Mouse (Mus musculus): Measurements from ENCODE around the gene 4933407L21Rik.

Gene 4933407L21Rik

DNA sequence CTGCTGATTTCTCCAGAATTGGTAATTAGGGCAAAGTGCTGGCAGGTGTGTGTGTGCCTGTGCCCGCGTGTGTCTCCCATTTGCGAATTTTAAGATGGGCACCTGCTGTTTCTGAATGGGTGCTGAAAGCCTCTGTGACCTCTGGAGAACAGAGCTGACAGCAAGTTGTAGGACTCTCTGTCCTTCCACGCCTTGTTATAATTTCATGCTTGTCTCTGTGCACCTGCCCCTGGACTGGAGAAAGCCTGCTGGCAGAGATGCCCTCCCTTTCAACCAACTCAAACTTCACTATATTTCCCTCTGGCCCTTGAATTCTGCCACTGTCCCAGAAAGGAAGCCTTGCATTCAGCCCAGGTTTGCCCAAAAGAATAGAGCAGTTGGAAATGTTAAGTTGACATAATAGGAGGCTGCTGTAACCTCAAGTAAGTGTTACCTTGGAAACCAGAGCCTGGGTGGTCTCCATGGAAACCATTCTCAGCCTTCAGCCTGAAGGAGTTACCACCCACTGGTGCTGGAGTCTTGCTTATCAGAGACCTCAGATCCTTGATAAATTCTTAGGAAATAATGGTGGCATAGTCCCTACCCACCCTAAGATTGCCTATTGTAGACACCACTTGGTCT lies 11.3 kb upstream of the 4933407L21Rik start:
- DNase-seq (ENCODE audit: low read depth, low spot score), result no peak

DNA sequence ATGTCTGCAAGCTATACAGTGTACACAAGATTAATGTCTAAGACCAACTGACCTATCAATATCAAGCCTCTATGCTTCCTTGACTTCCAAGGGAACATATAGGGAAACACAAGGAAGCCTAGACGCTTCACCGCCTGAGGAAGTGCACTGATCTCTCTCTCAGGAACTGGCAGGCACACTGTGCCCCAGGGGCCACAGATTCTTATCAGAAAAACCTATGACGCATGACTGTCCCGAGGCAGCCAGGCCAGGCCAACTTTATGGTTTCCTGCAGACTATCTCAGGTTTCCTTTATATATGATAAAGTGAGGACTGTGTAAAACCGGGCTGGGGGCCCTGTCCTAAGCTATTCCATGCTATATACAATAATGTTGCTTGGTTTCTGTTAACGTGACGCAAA lies 8.7 kb upstream of the 4933407L21Rik start:
- DNase-seq (ENCODE audit: low read depth, low spot score), result no peak

DNA sequence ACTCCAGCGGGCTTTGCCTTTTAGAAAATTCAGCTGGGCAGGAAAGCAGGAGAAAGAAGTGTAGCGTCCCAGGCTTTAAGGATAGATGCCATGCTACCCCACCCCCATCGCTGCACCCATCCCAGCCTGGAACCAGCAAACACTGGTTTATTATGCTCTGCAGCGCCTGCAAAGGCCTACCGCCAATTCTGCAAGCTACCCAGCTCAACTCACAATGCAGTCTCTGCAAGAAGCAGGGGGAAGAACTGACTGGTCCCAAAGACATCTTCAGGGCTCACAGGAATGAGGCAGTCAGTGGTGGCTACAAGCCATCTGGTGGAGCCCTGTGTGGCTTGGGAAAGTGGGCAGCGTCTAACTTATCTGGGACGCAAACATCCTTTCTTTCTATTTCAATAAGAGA lies 6.6 kb upstream of the 4933407L21Rik start:
- DNase-seq (ENCODE audit: low read depth, low spot score), result no peak

DNA sequence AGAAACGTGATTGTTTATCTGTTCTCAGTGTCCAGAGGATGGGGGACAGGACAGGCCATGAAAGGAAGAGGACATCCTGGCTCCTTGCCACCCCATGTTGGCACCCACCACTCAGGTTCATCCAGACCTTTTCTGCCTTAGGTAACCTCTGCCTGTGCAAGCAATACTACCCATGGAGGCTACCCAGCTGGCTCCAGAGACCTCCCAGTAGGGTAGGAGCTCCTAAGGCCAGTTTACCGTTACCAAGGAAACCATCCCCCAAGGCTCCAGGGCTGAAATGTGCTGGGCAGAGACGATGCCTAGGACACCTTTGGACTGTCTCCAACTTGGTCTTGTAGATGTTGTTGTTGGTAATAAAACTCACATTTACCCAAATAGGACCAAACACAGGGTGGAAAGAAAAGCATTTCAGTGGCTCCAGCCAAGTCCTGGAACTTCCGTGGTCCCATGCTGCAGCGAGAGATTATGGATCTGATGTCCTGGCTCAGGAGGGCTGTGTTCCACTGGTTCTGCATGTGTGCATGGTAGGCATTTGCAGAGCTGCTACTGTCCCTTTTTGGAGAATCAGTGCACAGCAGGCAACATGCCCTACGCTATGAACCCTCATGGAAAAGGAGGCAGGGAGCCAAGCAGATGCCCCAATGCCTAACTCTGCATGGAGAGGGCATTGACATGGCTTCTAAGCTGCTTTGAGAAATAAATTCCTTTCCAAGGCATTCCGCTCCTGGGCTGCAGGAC lies 6.0 kb upstream of the 4933407L21Rik start:
- DNase-seq (ENCODE audit: low read depth, low spot score), result no peak

DNA sequence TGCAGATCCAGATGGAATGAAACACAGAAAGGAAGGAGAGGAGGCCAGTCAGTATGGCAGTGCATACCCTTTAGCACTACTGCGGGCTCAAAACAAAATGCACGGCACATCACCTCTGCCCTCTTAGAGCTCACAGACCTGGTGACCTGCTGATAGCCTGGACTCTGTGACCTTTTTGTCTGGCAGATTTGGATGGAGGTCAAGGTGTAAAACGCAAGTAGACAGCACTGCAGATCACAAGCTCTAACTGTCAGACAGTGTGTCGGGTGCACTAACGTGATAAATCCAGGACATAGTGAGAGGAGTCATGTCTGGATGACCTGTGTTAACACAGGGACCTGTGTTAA lies 5.4 kb upstream of the 4933407L21Rik start:
- no peak for DNase-seq (ENCODE audit: low read depth, low spot score)

DNA sequence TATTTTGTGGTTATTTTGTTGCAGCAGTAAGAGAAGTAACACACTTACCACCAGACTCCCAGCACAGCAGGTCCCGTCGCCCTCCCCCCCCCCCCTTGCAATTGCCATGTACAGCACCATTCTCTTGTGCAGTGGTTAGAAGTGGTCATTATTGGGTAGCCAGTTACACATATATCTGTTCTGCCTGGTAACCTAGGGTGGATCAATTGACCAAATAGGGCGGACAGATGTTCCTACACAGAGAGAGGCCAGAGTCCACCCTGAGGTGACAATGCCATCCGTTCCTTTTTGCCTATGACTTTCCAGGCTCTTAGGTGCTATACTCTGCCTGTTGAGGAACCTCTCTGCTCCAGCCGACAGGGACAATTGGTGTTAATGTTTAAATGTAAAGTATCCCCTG lies 3.1 kb upstream of the 4933407L21Rik start:
- no peak for DNase-seq (ENCODE audit: low read depth, low spot score)

DNA sequence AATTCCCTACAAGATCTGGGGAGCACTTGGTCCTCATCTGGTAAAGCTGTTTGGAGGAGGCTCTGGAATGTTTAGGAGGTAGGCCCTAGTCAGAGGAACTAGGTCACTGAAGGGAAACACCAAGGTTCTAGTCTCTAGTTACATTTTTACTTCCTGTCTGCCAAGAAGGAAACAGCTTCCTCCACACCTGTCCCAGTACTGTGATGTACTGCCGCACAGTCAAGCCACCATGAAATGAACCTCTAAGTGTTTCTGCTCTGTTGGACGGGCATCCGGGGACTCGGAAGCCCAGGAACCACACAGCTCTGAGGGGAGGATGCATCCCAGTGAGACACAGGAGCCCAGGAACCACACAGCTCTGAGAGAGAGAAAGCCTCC lies 394 bp downstream of the 4933407L21Rik start:
- no peak for DNase-seq (ENCODE audit: low read depth, low spot score)

DNA sequence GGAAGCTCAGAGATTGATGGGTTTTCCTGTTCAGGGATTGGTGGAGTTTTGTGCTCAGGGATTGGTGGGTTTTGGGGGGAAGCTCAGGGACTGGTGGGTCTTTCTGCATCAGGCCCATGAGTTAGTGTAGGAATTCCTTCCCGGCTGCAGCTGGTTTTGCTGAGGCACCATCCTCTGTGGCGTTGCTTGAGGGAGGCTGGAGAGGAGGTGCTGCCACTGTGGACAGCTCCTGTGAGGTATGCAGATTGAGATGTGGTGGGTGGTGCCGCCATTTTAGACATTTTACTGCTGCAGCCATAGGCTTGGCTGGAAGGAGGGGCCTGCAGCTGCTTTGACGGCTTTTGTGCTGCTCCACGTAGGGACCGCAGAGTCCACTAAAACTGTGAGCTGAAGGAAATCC lies 1.1 kb downstream of the 4933407L21Rik start:
- DNase-seq (ENCODE audit: low read depth, low spot score), result no peak

DNA sequence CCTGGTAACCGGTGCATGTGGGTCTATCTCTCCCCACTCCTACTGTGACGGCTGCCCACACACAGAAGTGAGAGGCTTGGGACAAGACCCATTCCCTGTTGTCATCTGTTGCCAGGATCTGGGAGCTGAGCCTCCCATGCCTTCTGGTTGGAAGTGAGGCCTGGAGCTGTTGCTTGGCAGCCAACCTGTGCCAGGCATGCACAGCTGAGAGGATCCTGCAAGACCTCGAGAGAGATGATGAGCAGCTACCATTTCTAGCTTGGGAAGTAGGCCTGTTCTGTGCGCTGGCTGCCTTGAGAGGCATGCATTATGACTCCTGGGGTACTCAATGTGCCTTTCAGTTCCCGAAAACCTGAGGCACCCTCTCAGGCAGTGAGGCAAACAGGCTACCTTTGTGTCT lies 2.9 kb downstream of the 4933407L21Rik start:
- no peak for DNase-seq (ENCODE audit: low read depth, low spot score)

DNA sequence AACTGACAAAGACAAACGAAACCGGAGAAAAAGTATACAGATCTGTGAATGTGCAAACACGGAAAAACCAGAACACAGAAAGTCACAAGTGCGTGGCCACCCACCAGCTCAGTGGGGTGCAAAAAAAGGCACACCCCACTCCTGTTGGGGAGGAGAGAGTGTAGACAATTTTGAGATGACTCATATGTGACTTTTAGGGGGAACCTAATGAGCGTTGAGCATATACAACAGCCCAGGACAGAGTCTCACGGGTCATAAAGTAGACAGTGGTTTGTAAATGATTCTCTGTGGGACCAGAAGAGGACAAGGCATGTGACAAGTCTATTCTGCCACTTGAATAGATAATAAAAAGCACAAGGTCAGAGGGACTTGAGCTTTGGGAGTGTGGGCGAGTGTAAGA lies 4.9 kb downstream of the 4933407L21Rik start:
- no peak for DNase-seq (ENCODE audit: low read depth, low spot score)

DNA sequence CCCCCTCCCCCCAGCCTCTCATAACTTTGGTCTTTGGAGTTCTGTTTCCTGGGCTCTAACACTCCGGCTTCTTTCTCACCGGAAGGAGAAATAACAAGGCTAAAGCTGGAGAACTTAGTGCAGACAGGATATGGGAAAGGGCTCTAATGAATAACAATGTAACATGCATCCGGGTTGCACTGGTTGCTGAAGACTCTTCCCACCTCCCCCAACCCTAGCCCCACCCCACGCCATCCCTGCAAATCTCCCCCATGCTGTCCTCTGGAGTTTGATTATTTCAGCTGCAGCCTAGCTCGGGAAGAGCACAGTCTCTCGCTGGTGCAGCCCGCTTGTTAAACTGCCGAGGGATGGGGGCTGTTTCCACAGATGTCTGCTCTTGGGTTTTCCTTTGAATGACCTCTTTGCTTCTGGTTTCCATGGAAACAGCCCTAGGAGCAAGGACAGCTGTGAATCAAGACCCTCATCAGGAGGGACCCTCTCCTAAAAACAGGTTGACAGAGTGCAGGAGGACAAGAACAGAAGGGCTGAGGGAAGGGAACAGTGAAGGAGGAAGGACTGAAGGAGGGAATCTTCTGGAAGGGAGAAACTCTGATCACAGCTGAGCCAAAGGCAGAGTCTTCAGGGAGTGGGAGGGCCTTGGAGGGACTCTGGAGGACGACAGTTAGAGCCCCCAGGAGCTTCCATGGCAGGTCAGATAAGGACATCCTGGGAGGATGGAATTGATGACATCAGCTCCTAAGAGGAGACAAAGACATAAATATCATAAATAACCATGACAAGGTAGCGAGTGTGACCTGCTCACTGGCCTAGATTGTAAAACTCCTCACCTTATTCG lies 5.6 kb downstream of the 4933407L21Rik start:
- no peak for DNase-seq (ENCODE audit: low read depth, low spot score)

DNA sequence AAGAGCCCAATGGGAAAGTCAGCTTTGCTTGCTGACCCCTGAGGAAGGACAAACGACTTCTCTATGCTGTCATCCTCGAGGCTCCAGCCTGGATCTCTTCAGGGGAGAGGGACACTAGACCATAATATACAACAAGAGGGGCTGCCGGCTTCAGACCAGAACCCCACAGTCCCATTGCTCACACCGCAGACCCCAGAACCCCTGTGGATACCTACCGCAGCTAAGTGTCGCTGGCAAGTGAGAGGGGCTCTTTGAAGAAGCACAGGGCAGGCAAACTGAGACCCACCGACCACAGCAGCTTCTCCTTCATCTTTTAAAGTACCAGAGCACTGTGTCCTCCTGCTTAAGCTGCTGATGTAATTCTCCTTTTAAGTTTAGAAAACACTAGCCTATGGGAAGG lies 6.3 kb downstream of the 4933407L21Rik start:
- DNase-seq (ENCODE audit: low read depth, low spot score), result no peak

DNA sequence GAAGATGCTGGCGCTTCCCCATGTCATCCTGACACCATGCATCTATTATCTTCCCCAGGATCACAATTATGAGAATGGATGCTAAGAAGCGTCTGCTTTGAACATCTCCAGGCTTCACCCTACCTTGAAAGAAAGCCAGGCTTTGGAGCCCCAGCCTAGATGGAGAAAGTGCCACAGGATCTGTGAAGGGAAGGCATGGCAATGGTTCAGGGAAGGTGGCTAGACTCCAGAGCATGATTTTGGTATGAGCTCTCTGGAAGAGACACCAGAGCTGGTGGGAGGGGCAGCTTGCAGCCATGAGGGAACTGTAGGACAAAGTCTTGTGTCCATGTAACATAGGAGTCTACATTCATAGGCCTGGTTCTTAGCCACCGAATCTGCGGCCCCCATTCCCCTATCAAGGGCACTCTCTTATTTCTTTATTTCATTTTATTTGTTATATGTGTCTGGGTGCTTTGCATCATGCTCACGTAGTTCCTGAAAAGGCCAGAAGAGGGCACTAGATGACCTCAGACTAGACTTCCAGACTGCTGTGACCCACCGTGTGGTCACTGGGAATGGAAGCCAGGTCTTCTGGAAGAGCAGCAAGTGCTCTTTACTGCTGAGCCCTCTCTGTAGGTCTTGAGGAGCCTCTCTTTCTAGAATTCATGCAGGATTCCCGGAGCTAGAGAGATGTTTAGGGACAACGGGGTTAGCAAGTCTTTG lies 7.0 kb downstream of the 4933407L21Rik start:
- no peak for DNase-seq (ENCODE audit: low read depth, low spot score)

DNA sequence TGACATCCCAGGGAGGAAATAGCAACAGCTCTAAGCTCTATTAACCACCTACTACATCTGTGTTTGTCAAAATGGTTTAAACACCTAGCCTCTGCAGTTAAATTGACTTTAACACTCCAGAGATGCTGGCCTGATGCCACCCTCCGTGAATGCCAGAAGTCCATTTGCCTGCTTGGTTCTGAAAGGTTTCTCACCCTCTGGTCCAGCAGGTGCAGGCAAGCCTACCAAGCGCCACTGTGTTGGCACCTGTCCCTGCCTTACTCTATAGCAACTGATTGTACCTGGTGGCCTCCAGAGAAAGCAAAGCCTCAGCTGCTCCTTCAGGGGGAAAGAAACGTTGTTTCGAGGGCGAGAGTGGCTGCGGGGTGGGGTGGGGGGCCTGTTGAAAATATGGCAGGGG lies 8.0 kb downstream of the 4933407L21Rik start:
- no peak for DNase-seq (ENCODE audit: low read depth, low spot score)

DNA sequence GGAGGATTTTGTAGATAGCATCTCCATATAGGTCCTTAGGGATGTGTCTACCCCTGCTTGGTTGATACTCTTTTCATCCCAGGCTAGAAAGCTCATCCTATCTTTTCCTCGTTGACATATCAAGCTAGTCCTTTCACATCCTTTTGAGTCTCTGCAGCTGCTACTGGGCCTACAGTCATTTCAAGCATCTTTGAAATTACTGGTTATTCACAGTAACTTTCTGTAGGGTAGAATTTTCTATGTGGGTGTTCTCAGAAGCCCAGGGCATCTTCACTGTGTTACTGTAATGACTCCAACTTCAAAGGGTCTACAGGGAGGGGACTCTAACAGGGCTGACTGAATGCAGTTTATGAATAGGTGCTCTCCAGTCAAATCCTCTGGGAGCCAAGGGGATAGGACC lies 9.0 kb downstream of the 4933407L21Rik start:
- no peak for DNase-seq (ENCODE audit: low read depth, low spot score)

DNA sequence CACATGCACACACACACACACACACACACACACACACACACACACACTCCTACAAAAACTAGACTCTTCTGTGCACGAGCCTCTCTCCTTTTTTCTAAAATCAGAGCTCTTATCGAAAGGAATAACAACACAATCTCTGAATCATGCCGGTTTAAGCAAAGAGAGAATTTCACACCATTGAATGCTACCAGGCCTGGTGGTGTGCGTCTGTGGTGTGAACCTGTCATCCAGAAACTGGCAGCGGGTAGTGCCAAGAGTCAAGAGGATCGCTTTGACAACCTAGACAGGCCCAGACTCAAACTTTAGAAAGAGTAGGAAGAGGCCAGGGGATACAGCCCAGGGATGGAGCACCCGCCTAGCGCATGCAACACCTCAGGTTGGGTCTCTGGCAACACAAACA lies 14.0 kb downstream of the 4933407L21Rik start:
- DNase-seq (ENCODE audit: low read depth, low spot score), result no peak

DNA sequence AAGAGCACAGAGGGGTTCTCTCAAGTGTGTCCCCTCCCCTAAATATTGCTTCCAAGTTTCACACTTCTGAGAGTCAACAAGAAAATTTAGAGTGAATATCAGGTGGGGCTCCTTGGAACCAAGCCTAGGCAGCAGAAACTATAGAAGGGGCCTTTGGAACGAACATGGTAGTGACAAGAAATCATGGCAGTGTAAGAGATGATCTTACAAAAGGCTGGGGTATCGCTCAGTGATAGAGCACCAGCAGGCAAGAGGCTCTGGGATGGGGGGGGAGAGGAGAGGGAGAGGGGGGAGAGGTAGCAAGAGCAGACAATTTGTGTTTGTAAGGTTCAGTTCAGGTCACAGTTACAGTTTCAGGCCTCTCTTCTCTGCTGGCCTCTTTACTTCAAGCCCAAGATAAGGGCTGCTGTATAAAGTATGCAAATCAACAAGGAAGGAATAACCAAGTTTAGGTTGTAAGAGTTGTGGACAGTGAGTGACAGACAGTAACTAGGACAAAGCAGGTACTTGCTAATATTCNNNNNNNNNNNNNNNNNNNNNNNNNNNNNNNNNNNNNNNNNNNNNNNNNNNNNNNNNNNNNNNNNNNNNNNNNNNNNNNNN lies 20.9 kb downstream of the 4933407L21Rik start:
- DNase-seq (ENCODE audit: low read depth, low spot score), result no peak

DNA sequence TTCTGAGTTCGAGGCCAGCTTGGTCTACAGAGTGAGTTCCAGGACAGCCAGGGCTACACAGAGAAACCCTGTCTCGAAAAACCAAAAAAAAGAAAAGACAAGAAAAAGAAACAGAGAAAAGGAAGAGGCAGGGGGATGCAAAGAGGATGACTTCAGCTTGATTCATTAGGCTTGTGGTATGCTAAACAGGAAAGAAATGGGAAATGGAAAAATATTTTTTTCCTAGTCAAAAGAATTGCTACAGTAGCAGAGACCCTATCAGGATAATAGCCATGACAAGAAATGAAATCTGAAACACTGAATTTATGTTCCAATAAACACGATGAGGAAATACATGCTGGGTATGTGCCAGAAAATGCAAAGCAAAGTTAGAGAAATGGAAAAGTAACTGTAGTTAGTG lies 26.9 kb downstream of the 4933407L21Rik start:
- DNase-seq (ENCODE audit: low read depth, low spot score), result no peak

DNA sequence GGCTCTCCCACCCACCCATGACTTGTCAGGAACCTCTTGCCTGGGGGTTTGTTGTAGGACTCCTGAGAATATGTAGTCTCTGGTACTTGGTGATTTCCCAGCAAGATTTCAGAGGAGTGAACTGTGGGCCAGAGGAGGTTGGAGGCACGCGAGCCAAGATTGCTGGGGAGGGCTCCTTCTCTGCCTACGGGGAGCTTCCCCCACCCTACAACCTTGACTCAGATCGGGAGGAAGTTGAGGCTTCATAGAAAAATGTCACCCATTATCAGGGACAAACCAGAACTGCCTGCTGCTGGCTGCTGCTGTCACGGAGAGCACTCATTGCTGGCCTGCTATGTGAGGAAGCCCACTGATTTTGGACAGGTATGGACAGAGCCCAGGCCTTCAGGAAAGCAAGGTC lies 29.0 kb downstream of the 4933407L21Rik start:
- DNase-seq (ENCODE audit: low read depth, low spot score), result no peak

DNA sequence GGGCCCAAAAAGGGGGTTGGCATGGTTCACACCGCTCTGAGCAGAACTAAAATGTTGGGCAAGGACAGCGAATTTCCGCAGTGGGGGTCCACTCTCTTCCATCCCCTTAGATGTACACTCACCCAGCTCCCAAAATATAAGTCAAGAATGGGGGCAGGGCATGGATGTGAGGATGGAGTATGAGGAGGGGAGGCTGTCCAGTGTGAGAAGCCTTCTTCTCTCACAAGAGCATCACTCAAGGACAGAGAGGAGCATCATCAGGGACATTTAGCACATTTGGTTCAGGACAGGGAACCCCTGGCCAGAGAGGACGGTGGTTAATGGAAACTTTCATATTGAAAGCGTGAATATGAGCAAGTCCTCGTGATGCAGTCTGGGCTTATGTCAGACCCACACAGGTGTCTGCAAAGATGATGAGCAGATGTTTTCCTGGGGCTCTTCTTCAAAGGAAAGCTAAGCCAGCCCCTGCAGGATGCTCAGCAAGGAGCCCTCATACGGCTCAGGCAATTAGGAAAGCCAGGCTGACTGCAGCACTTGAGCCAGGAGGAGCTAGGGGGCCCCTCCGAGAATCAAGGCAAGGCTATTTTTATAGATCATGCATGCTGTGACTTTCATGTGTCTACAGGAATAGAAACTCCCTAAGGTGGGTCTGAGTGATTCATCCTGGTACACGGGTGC lies 29.8 kb downstream of the 4933407L21Rik start:
- DNase-seq (ENCODE audit: low read depth, low spot score), result no peak

Measured in retina, postnatal 7 days (tissue).